Mouse (Mus musculus): ENCODE measurements around the gene Lexm. TPM values are rescaled to one million over a fixed set of nuclear protein-coding genes. Genes with fewer than 3 reads are reported as not detected.
A peak's percentile ranks its signal among the peaks of the same experiment; 100 is the strongest.

The Lexm gene
- total RNA-seq, 2 experiments from 2014 or later: not detected

- DNase-seq: no peak
Observed at GRCm38 (mm10) chr4:106624271-106624670, 7.2 kb upstream of the Lexm start.

GRCm38 (mm10) chr4:106622712-106623111 is 5.7 kb upstream of the Lexm start:
- DNase-seq: no peak

GRCm38 (mm10) chr4:106622030-106622493 is 5.0 kb upstream of the Lexm start, which contains the start of gene Ttc22:
Gene Ttc22, plus strand, starts transcription at chr4:106622432.
- peak; percentile 52 for DNase-seq

- no peak for DNase-seq
Observed at GRCm38 (mm10) chr4:106621428-106621827, 4.4 kb upstream of the Lexm start.

GRCm38 (mm10) chr4:106618898-106619297 is 1.9 kb upstream of the Lexm start:
- no peak for DNase-seq

- no peak for DNase-seq
Observed at GRCm38 (mm10) chr4:106615637-106616036, 1.4 kb downstream of the Lexm start.

GRCm38 (mm10) chr4:106614881-106615280 is 2.2 kb downstream of the Lexm start:
- no peak for DNase-seq

- peak; percentile 81 for DNase-seq
Observed at GRCm38 (mm10) chr4:106614180-106614797, 2.8 kb downstream of the Lexm start.

- DNase-seq: peak; percentile 47
Observed at GRCm38 (mm10) chr4:106613560-106613959, 3.5 kb downstream of the Lexm start.

- DNase-seq: no peak
Observed at GRCm38 (mm10) chr4:106613105-106613504, 3.9 kb downstream of the Lexm start.

- DNase-seq: no peak
Observed at GRCm38 (mm10) chr4:106607905-106608304, 9.1 kb downstream of the Lexm start.

GRCm38 (mm10) chr4:106606639-106607554 is 10.1 kb downstream of the Lexm start:
- DNase-seq: no peak

- DNase-seq: no peak
Observed at GRCm38 (mm10) chr4:106600770-106601169, 16.3 kb downstream of the Lexm start.

- DNase-seq: no peak
Observed at GRCm38 (mm10) chr4:106599415-106599814, 17.6 kb downstream of the Lexm start.

GRCm38 (mm10) chr4:106597741-106598140 is 19.3 kb downstream of the Lexm start:
- no peak for DNase-seq

GRCm38 (mm10) chr4:106597055-106597454 is 20.0 kb downstream of the Lexm start:
- DNase-seq: no peak

- DNase-seq: no peak
Observed at GRCm38 (mm10) chr4:106596200-106596599, 20.8 kb downstream of the Lexm start.

- no peak for DNase-seq
Observed at GRCm38 (mm10) chr4:106593636-106594035, 23.4 kb downstream of the Lexm start.

GRCm38 (mm10) chr4:106590871-106591270 is 26.2 kb downstream of the Lexm start:
- DNase-seq: no peak

- DNase-seq: no peak
Observed at GRCm38 (mm10) chr4:106590142-106590541, 26.9 kb downstream of the Lexm start.

GRCm38 (mm10) chr4:106587075-106587474 is 30.0 kb downstream of the Lexm start:
- no peak for DNase-seq

GRCm38 (mm10) chr4:106584665-106585064 is 32.4 kb downstream of the Lexm start:
- DNase-seq: no peak

- no peak for DNase-seq
Observed at GRCm38 (mm10) chr4:106582428-106583153, 34.5 kb downstream of the Lexm start.
